Comparison of ENCODE assay signal across 8 mouse cellular contexts in genomic region chr7:117510113-117510512, GRCm38 (mm10).
DNase-seq lines count a peak whose midpoint lies in the region; ATAC-seq and TF ChIP-seq lines count a peak whose summit lies in the region.
"Had no signal": no experiment of that assay in that cellular context is flagged by ENCODE, and none has a peak within 500 bp of the region (broad histone marks: within the 10 kb centered on the region; RNA-seq: fewer than 3 reads in every experiment).

No protein-coding gene starts in this region.

- no peak for ATAC-seq in CD4-positive, CD25-positive, alpha-beta regulatory T cell, adult 4 months

- no peak overlapping the region for H3K9ac ChIP-seq in heart, adult 2 months (ENCODE audit: low read depth, low read length)

- intact Hi-C loops in heart, adult 2 months (cut with DNase I) = no loop called here

- no peak overlapping the region for H3K4me3 ChIP-seq in heart, adult 2 months

- no peak overlapping the region for H3K27ac ChIP-seq in heart, adult 2 months

- no peaks in the 10 kb centered on the region for H3K27me3 ChIP-seq in heart, adult 2 months (ENCODE audit: control insufficient read depth, insufficient read depth, low read length)

- H3K4me1 ChIP-seq in heart, adult 2 months (ENCODE audit: control insufficient read depth, insufficient read depth, low read length) = no peaks in the 10 kb centered on the region

- TF ChIP-seq CTCF in heart, adult 2 months (IDR thresholded peaks at IDR 0.05) = no peak

- 87% methylated on average over 2 of the region's 2 CpGs for WGBS in heart, adult 2 months

- no peaks in the 10 kb centered on the region for H3K79me2 ChIP-seq in heart, adult 2 months (replicated peaks; ENCODE audit: control insufficient read depth, insufficient read depth, low read length)

- peak; percentile 17 for DNase-seq in heart, postnatal 4 days
- no peak for DNase-seq in heart, adult 2 months
- DNase-seq in ovary, postnatal 36 days (ENCODE audit: low spot score) = peak; percentile 39
- DNase-seq in ovary, postnatal 10 days (ENCODE audit: low spot score) = no peak
- DNase-seq in kidney, adult 9 months = peak; percentile 49
- peak; percentile 70 for DNase-seq in testis, postnatal 14 days (ENCODE audit: low spot score)
- DNase-seq: heart, postnatal 36 days had no signal

- H3K36me3 ChIP-seq in heart, adult 2 months (ENCODE audit: control insufficient read depth, insufficient read depth, low read length) = no peaks in the 10 kb centered on the region

- no peak for TF ChIP-seq POLR2A in heart, adult 2 months (IDR thresholded peaks at IDR 0.05; ENCODE audit: insufficient read depth, low read depth, low read length)

- no peak for TF ChIP-seq EP300 in heart, adult 2 months (IDR thresholded peaks at IDR 0.05; ENCODE audit: insufficient read depth, low read depth, low read length)

Comparison
In these comparisons a context has a peak if more than half of its experiments do, and no peak if none do; other contexts are left out.
1. DNase-seq: peak in heart, postnatal 4 days (single experiment), ovary, postnatal 36 days (single experiment), kidney, adult 9 months (single experiment) and testis, postnatal 14 days (single experiment); none in heart, adult 2 months (0 of 2) and ovary, postnatal 10 days (single experiment).